Mouse (Mus musculus) liver, embryonic 11.5 days (tissue): ENCODE measurements at regions not wholly inside any gene's neighbourhood (a gene's known extent, or its start where the extent isn't known, plus 50 kb on each side); places are given as distances from the start of the nearest gene placed in this dataset.
A peak's percentile ranks its signal among the peaks of the same experiment; 100 is the strongest.

Experiments
- ATAC-seq: fragments of 200-750 bp; cut with Nextera tagmentation; replicated peaks from 2 replicates; pipeline ENCODE4 v1.8.0; 2017; ENCODE audit warnings: moderate number of reproducible peaks, mild to moderate bottlenecking, moderate TSS enrichment, moderate library complexity; ENCODE audit not compliant: low FRiP score
- DNase-seq: peaks from one replicate; pipeline ENCODE4 v3.0.0-alpha.2; 2017; ENCODE audit warnings: low spot score
- H3K27ac ChIP-seq: fragments of 300-500 bp; sonication (generic); 2 replicates; pipeline ENCODE4 v1.5.1; 2014; ENCODE audit warnings: mild to moderate bottlenecking, low read depth, low read length, control low read depth
- H3K27me3 ChIP-seq: fragments of 300-500 bp; sonication (generic); replicated peaks from 2 replicates; pipeline ENCODE4 v1.6.1; 2014; ENCODE audit warnings: low read length, mixed read lengths; ENCODE audit not compliant: control insufficient read depth, insufficient read depth
- H3K36me3 ChIP-seq: fragments of 300-500 bp; sonication (generic); 2 replicates; pipeline ENCODE4 v1.6.1; 2014; ENCODE audit warnings: mild to moderate bottlenecking, low read length, moderate library complexity, mixed read lengths; ENCODE audit not compliant: control insufficient read depth, insufficient read depth
- H3K4me1 ChIP-seq: fragments of 300-500 bp; sonication (generic); replicated peaks from 2 replicates; pipeline ENCODE4 v1.6.1; 2014; ENCODE audit warnings: low read length, mixed read lengths; ENCODE audit not compliant: control insufficient read depth, insufficient read depth
- H3K4me2 ChIP-seq: fragments of 300-500 bp; sonication (generic); 2 replicates; pipeline ENCODE4 v1.6.1; 2014; ENCODE audit warnings: mild to moderate bottlenecking, control low read depth, moderate library complexity
- H3K4me3 ChIP-seq: fragments of 300-500 bp; sonication (generic); 2 replicates; pipeline ENCODE4 v1.5.1; 2014; ENCODE audit warnings: low read depth, low read length, control low read depth
- H3K9ac ChIP-seq: fragments of 300-500 bp; sonication (generic); 2 replicates; pipeline ENCODE4 v1.6.1; 2014; ENCODE audit warnings: low read depth, low read length, control low read depth
- H3K9me3 ChIP-seq: fragments of 300-500 bp; sonication (generic); 2 replicates; pipeline ENCODE4 v1.6.1; 2016; ENCODE audit warnings: low read length, inconsistent platforms, mixed read lengths; ENCODE audit not compliant: control insufficient read depth
- WGBS: fragments of 180-500 bp; shearing (Covaris S2); extraction: QIAGEN DNeasy Blood & Tissue Kit; methylation state at CpG from one replicate; pipeline ENCODE4 v1.1.7; 2014; 5-methylcytosine and 5-hydroxymethylcytosine counted together

DNA sequence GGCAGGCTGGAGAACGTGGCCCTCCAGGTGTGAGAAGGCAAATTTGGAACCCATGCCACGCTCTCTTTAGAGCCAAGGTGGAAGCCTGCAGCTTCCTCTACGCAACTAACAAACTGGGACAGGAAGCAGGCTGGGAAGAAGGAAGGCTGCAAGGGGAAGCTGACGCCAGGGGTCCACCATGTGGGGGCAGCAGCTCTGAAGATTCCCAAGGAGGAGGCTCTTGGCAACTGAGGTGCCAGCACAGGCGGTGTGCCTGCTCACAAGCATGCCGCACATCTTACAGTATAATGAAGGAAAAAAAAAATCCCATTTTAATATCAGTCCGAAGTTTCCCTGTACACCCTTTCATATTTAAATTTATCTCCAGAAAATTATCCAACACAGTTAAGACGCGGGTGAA lies 117.3 kb upstream of the Mki67 start:
- no peaks in the 10 kb centered on the region for H3K36me3 ChIP-seq
- no peak overlapping the region for H3K4me3 ChIP-seq
- DNase-seq (no peak), ATAC-seq (no peak)
- 58% methylated on average over 9 of the region's 9 CpGs for WGBS
- no peak overlapping the region for H3K4me2 ChIP-seq
- no peaks in the 10 kb centered on the region; the same call in 1 of the 2 replicates for H3K27me3 ChIP-seq
- H3K27ac ChIP-seq: no peak overlapping the region
- no peak overlapping the region for H3K9ac ChIP-seq
- no peaks in the 10 kb centered on the region for H3K4me1 ChIP-seq
- no peaks in the 10 kb centered on the region for H3K9me3 ChIP-seq

DNA sequence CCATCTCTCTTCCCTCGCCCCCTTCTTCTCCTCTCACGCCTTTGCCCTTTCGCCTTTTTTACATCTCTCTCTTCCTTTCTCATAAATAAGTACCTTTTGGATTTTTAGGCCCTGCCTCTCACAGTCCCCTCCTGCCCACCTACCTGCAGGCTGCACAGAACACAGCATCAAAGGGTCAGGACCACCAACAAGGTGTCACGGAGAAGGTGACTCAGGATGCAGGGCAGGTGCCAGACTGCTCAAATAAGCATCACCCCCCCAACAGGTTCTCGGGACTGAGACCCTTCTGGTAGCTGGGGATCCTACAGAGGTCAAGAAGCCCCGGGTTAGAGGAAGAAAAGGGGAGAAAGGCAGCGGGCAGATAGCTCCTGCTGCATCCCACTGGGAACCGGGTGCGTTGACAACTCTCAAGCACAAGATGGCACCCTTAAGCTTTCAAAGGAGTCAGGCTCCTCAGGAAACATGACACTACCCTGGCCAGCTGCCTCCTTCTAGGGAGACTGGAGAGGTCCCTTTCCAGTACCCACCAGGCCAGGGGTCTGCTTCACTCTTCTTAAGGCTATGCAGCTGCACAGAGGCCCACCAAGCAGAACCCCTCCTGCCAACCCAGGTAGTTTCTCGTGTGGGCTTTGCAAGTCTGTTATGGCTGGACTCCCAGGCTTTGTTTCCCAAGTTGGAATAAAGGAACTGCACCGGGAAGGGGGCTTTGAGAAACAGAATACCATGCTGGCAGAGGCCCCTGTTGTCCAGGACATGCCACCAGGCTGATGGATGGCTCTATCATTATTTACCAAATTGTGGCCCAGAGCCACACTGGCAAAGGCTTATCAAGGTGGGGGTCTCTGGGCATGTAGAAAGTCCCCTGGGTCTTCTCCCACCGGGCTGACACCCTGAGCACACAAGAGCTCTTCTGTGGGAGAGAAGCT lies 120.9 kb upstream of the Mki67 start:
- H3K36me3 ChIP-seq: no peaks in the 10 kb centered on the region
- H3K4me3 ChIP-seq: no peak overlapping the region
- WGBS: 41% methylated on average over 12 of the region's 12 CpGs
- H3K9me3 ChIP-seq: no peaks in the 10 kb centered on the region
- H3K9ac ChIP-seq: no peak overlapping the region
- DNase-seq (peak; percentile 46), ATAC-seq (no peak; the same call in 1 of the 2 replicates)
- H3K4me2 ChIP-seq: no peak overlapping the region
- H3K27me3 ChIP-seq: no peaks in the 10 kb centered on the region; the same call in 1 of the 2 replicates
- H3K4me1 ChIP-seq: no peaks in the 10 kb centered on the region
- H3K27ac ChIP-seq: no peak overlapping the region

DNA sequence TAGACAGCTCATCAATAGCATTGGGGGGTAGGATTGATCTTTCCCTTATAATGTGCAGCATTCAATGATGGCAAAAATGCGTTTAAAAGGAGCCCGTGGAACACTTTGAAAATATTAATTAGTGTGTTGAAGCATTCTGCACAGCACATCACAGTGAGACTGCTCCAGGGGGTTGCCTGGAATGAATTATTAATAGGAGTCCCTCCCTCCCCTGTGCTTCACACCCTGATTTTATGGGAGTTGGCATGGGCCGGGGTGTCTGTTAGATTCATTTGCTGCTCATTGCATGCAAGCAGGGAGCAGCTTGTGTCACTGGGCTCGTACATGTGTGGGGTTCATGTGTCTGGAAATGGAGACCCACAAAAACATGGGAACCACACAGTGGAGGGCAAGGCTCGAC lies 127.9 kb upstream of the Mki67 start:
- DNase-seq (no peak), ATAC-seq (no peak)
- H3K4me1 ChIP-seq: no peaks in the 10 kb centered on the region
- H3K4me3 ChIP-seq: no peak overlapping the region
- no peak overlapping the region for H3K9ac ChIP-seq
- H3K4me2 ChIP-seq: no peak overlapping the region
- H3K27ac ChIP-seq: no peak overlapping the region
- H3K27me3 ChIP-seq: no peaks in the 10 kb centered on the region
- no peaks in the 10 kb centered on the region for H3K9me3 ChIP-seq
- WGBS: 71% methylated on average over 5 of the region's 5 CpGs
- no peaks in the 10 kb centered on the region for H3K36me3 ChIP-seq

DNA sequence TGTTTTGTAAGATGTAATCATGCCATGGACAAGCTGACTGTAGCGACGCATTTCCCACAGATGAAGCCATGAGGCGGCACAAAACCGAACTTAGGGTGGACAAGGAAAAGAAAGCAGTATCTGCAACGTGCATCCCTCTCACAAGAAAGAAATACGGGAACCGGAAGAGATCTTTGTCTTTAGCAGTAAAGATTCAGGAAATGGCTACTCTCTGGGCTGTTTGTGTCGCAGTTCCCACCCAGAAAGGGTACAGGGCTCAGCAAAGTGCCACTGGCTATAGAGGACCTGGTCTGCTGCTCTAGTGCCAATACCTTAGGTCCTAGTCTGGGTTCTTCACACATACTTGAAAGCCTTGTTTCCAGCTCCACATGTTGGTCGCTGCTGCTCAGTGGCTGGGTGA lies 131.1 kb upstream of the Mki67 start:
- Histone ChIP-seq H3K4me1 (no peaks in the 10 kb centered on the region), H3K9ac (no peak overlapping the region), H3K9me3 (no peaks in the 10 kb centered on the region), H3K27ac (no peak overlapping the region), H3K4me3 (no peak overlapping the region), H3K27me3 (peaks cover 6% of the 10 kb centered on the region), H3K4me2 (no peak overlapping the region), H3K36me3 (no peaks in the 10 kb centered on the region)
- ATAC-seq (no peak), DNase-seq (no peak)
- 54% methylated on average over 9 of the region's 9 CpGs for WGBS

DNA sequence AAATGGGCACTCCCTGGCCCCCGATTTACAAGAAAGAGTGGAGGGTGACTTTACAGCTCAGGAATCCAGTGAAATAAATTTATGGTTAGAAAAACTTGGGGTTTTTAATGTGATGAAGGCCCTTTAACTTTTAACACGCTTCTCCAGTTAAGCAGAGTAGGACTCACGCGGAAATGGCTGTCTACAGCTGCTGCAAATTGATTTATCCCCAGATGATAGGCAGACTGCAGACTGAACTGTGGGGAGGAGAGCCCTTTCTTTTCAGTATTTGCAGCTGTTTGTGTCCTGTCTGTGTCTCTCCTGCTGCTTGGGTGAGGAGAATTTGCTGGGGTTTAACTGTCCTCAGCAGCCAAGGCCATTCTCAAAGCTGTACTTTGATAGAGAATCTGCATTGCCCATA lies 132.0 kb upstream of the Mki67 start:
- Histone ChIP-seq H3K9me3 (no peaks in the 10 kb centered on the region), H3K4me2 (no peak overlapping the region), H3K4me3 (no peak overlapping the region), H3K36me3 (no peaks in the 10 kb centered on the region), H3K4me1 (no peaks in the 10 kb centered on the region), H3K27ac (no peak overlapping the region), H3K27me3 (peaks cover 15% of the 10 kb centered on the region), H3K9ac (no peak overlapping the region)
- 57% methylated on average over 4 of the region's 4 CpGs for WGBS
- DNase-seq (no peak), ATAC-seq (no peak)

DNA sequence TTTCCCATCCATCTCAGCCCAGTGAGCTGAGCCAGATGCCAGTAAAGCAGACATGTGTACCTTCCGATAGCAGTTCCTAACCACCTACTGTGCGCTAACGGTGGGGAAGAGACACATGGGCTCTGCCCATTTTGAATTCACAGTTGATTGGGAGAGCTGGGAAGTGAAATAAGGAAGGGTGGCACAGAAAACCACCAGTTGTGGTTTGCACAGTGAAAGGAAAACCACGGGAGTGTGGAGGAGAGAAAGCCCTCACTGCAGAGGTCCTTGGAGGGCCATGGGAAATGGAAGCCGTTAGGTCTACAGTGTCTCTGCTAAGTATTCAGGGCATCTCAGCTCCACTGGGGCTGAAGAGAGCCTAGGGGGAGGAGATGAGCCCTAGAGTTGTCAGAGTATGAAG lies 132.7 kb upstream of the Mki67 start:
- Histone ChIP-seq H3K9me3 (no peaks in the 10 kb centered on the region), H3K4me3 (no peak overlapping the region), H3K27ac (no peak overlapping the region), H3K4me1 (no peaks in the 10 kb centered on the region), H3K9ac (no peak overlapping the region), H3K4me2 (no peak overlapping the region), H3K27me3 (peaks cover 22% of the 10 kb centered on the region), H3K36me3 (no peaks in the 10 kb centered on the region)
- DNase-seq: no peak
- 58% methylated on average over 5 of the region's 5 CpGs for WGBS
- no peak for ATAC-seq

DNA sequence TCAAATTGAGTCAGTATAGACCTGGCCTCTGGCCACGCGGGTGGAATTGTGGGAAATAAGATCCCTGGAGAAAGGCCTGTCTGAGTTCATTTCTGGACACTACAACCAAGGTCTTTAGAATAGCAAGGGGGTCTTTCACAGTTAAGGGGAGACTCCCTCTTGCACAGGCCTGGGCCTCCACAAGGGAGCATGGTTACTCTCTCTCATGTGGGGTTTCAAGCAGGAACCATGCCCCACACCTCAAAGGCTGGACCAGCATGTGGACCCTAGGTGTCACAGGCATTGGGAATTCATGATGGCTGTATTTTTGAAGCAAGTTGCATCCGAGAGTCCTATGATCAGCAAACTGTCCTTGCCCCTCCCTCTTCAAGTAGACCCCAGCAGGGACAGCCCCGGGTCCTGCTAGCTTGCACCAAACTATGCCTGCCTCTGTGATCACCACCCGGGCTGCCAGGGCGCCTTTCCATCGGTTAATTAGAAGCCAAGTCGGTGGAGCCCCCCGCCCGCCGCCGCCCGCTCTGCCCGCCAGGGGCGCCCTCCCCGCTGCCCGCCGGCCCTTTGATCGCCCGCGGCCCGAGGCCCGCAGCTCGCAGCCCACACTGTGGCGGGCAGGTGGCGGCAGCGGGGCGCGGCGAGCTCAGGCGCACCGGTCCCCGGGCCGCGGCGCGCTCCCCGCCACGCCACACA lies 137.1 kb upstream of the Mki67 start:
- H3K9ac ChIP-seq: no peak overlapping the region
- H3K27me3 ChIP-seq: peaks cover 33% of the 10 kb centered on the region
- H3K27ac ChIP-seq: no peak overlapping the region
- no peaks in the 10 kb centered on the region for H3K36me3 ChIP-seq
- ATAC-seq (0 out of 2 replicates have a peak, but pooled peaks have one; percentile 43), DNase-seq (peak; percentile 59)
- H3K4me3 ChIP-seq: peak overlapping the region; percentile 3; the same call in 1 of the 2 replicates
- WGBS: 6% methylated on average over 39 of the region's 39 CpGs
- no peaks in the 10 kb centered on the region for H3K4me1 ChIP-seq
- no peaks in the 10 kb centered on the region for H3K9me3 ChIP-seq
- peak overlapping the region; percentile 50 for H3K4me2 ChIP-seq

DNA sequence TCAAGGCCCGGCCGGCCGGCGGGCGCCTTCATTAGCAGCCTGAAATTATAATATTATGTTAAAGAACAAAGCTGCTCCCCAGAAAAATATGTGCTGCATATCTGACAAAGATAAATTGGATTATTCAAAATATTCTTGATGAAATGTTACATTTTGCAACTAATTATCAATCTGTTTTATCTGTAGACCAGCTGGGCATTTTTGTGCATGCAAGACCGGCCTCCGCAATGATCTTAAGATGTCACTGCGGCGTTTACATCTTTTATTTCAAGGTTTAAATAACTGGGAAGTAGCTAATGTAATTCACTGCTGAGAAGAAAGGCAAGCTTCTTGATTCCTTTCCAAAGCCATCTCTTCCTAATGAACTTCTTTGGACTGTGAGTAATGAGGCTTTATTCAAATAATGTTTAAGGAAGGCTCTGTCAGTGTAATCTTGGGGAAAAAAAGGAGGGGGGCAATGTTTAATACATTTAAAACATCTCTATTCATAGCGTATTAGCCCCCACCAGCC lies 137.7 kb upstream of the Mki67 start:
- Histone ChIP-seq H3K36me3 (no peaks in the 10 kb centered on the region), H3K4me2 (peak overlapping the region; percentile 50), H3K27me3 (peaks cover 33% of the 10 kb centered on the region), H3K4me1 (no peaks in the 10 kb centered on the region), H3K9me3 (no peaks in the 10 kb centered on the region), H3K9ac (no peak overlapping the region), H3K4me3 (peak overlapping the region; percentile 3; the same call in 1 of the 2 replicates), H3K27ac (no peak overlapping the region)
- ATAC-seq (no peak), DNase-seq (no peak)
- WGBS: 28% methylated on average over 10 of the region's 10 CpGs
